Mouse (Mus musculus) layer of hippocampus, adult 9-10 months (tissue): ENCODE data around the gene Ung.

Source experiments
- DNase-seq: peaks from one replicate; pipeline ENCODE4 v3.0.0; 2022; ENCODE audit warnings: low spot score

Gene Ung

DNA sequence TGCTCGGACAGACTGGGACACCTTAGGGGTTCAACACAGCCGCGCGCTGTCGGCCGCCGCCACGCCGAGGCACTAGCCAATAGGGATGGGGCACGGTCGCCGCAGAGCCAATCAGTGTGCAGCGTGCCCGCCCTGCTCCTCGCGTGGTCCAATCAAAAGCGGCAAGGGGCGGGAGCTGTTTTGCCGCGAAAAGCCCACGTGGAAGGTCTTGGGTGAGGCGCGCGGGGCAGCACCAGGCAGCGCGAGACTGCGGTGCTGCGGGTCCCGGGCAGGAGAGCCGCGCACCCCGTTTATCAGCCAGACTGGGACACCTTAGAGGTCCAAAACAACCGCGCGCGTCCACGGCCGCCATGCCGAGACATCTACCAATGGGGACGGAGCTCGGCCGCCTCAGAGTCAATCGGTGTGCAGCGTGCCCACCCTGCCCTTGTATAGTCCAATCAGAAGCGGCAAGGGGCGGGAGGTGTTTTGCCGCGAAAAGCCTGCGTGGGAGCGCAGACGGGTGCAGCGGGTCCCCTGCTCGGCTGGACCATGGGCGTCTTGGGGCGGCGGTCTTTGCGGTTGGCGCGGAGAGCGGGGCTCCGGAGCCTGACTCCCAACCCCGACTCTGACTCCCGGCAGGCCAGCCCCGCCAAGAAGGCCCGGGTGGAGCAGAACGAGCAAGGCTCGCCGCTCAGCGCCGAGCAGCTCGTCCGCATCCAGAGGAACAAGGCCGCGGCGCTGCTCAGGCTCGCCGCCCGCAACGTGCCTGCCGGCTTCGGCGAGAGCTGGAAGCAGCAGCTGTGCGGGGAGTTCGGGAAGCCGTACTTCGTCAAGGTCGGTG, 723 bp downstream of the Ung start:
- peak; percentile 88 for DNase-seq

DNA sequence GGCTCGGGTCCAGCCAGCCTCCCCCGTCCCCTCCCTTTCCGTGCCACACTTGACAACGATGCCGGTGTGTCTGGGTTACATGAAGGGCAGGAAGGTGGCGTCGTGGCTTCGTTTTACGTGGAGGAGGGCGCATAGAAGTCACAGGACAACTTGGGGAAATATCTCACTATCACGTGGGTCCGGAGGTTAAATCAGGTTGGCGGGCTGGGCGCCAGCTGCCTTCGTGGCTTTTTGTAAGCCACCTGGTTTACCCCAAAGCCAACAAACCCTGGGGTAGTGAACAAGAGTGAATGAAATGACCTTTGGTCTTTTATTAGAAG, 1.3 kb downstream of the Ung start:
- DNase-seq, result no peak

DNA sequence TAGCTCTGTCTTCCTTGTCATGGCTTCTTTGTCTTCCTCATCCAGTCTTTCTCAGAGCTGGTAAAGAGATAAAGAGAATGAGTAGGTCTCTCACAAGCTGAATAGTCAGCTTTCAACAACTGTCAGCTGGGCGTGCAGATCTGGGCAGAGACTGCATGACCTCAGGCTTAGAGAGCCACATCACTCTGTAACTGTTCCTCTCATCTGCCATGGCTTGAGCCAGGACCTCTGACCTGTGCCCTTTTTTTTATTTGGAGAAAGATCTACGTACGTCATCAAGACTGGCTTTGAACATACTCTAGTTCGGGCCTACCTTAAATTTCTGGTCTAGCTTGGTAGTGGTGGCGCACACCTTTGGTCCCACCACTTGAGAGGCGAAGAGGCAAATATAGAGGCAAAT, 2.7 kb downstream of the Ung start:
- no peak for DNase-seq

DNA sequence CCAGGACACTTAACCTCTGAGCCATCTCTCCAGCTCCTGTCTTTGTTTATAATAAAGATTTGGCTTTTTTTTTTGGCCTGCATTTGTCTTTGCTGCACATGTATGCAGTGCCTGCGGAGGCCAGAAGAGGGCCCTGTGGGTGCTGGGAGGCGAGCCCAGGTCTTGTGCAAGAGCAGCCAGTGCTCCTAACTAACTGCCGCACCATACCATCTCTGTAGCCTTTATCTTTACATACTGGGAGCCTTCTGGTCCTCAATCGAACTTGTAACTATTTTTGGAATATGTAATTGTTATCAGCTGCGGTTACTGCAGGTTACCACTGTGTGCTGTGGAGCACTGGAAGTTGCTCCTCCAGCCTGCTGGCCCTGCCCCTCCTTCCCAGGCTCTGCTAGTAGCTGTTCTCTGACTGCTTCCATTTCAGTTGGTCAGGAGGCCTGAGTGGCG, 3.9 kb downstream of the Ung start:
- DNase-seq, result no peak

DNA sequence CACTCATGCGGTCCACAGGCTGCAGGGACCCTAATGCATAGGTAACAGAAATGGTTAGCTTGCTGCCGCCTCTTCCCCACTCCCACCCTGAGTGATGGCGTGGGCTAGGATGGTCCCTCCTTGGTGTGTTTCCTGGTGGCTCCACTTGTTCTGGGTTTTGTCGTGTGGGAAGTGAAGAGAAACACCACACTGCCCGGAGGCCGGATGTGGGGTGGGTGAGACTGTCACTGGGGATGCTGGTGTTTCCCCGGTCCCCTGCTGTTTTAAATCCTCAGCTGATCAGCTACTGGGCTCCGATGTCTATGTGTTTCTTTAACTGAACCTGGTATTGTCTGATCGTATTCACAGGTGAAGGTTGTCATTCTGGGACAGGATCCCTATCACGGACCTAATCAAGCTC, 5.3 kb downstream of the Ung start:
- no peak for DNase-seq

DNA sequence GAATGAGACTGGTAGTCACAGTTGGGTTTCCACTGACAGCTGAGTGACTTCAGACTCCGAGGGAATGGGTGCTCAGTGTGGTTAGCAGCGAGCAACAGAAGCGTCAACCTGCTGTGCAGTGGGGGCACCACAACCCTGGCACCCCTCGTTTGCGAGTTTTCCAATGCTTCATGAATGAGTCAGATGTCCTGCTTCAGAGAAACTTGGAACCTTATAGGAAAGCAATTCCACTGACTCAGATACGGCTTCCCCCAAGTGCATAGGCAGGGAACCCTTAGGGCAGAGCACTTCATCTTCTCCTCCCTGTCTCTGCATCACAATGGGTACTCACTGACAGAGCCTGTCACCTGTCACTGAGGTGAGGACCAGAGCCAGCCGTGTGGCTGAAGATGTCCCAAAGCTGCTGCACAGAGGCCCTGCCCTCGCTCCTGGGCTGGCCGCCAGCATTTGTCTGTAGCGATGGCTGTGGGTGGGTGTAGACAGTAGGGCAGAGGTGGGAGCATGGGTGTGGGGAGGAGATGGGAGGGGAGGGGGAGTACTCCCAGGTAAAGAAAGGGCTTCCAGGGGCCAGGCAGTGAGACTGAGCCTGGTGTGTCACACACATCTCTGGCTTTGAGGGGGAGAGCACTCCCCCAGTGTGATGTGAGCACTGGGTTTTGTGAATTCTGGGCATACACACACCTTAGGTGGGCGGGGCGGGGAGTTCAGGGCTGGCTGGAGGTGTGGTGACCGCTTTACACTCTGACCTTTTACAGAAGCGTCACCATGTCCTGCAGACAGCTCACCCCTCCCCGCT, 7.5 kb downstream of the Ung start:
- DNase-seq, result no peak

DNA sequence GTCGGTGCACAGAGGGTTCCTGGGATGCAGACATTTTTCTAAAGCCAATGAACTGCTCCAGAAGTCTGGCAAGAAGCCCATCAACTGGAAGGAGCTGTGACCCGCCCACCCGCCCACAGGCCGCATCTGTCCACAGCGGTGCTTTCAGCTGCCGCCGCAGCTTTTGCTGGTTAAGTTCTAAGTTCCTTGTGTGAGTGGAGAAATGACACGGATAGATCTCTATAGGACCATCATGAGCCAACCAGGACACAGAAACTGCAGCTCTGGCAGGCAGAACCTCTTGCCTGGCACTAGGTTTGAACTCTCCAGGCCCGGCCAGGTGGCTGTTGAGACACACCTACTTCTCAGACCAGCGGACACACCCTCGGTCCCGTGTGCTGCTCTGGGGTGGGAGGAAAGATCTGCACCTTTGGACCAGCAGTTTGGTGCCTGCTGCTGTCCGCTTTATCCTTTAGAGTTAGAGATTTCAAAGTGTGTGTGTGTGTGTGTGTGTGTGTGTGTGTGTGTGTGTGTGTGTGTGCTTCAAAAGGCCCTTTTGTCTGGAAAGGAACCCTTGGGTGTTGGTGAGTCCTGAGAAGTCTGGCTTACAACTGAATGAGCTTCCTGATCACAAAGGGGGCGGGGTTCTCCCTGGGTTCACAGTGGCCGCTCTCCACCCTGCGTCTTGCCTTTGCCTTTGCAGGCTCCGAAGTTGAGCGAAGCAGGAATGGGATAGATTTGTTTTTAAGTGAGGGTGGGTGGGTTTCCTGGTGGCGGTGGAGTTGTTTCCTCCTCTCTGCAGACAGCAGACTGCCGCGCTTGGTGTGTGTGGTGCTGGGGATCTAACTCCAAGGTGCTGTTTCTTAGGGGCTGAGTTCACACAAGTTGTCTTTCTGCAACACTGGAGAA, 8.3 kb downstream of the Ung start:
- no peak for DNase-seq

DNA sequence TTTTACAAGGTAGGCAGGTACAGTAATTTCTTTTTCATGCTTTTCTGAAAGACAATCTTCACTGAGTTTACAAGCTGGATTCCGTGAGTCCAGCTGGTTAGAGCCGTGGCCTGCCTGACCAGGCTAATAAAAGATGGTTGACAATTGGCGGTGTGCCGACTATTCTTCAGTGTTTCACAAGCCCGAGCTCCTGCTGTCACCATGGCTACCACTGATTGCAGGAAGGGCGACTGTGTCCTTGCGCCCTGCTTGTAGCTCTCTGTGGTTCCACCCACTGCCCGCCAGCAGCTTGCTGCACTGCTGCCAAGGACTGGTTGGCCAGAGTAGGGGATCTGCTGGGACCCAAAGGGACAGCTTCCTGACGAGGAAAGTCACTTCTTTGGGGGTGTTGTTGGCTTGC, 9.0 kb downstream of the Ung start:
- peak; percentile 40 for DNase-seq

DNA sequence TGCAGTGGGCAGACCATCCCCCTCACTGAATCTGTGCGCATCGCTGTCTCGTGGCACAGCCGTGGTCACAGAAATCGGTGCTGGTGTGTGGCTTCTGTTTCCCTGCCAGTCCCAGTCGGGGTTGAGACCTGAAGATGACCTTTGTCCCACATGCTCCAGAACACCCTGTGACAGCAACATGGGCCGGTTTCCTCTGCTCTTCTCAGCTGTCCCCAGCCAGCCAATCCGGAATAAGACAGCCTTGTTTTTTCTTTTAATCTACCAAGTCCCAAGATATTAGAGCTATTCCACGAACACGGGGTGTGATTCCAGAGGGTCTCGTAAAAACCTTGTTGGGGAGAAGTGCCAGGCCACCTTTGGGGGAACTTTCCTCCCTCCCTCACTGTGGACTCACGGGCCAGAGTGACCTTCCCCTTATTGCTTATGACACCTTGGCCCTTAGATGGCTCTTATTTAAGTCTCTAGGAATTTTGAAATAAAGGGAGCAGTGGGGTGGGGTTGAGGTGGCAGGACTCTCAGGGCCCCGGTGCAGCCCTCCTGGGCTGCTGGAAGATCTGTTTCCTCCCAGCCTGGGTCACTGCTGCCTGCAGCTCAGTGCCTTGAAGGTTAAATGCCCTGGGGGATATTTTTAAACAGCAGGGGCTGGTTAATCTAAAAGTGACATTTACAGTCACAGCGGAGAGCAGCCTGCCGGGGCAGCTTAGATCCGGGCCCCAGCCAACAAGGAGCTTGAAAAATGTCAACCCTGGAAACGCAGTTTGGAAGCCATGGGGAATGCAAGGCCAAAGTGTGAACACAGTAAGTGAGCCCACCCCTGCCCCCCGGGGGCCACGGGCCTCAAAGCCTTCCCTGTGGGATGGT, 16.1 kb downstream of the Ung start, which contains the start of gene Acacb:
Gene Acacb, plus strand, starts transcription at position 508 of the 861 bp plus-strand sequence.
- no peak for DNase-seq

DNA sequence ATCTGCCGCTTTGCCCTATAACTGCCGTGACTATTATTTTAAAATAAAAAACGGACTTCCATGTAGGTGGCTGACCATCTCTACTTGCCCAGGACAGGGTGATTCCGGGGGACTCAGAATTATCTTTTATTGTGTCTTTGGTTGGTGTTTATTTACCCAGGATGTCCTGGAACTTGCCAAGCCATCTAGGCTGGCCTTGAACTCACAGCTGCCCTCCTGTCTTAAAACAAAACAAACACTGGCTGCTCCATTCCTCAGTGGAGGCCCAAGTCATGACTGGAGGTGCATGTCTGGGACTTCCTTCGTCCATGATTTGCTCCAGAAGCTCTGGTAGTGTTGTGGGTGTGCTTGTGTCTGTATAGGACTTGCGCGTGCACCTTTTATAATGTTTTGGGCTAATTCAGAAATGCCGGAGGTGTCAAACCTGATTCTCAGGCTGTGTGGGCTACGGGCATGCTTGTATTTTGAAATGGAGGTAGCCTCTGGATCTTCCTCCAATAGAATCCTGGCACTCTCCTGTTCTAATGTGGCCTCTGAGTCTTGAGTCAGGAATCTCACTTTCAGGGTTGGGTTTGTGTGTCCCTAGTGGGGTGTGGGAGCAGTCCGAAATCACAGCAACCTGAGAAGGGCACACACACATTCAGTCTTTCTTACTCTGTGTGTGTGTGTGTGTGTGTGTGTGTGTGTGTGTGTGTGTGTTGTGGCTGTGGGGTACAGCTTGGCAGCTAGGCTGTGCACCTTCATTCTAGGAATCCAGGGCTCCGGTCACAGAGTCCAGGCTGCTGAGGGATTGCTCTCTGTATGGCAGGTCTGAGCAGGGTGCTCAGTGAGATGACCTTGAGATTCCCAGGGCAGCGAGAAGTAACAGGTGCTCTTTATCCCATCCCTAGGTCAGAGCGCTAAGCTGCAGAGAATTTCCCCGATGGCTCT, 17.1 kb downstream of the Ung start:
- DNase-seq, result no peak

DNA sequence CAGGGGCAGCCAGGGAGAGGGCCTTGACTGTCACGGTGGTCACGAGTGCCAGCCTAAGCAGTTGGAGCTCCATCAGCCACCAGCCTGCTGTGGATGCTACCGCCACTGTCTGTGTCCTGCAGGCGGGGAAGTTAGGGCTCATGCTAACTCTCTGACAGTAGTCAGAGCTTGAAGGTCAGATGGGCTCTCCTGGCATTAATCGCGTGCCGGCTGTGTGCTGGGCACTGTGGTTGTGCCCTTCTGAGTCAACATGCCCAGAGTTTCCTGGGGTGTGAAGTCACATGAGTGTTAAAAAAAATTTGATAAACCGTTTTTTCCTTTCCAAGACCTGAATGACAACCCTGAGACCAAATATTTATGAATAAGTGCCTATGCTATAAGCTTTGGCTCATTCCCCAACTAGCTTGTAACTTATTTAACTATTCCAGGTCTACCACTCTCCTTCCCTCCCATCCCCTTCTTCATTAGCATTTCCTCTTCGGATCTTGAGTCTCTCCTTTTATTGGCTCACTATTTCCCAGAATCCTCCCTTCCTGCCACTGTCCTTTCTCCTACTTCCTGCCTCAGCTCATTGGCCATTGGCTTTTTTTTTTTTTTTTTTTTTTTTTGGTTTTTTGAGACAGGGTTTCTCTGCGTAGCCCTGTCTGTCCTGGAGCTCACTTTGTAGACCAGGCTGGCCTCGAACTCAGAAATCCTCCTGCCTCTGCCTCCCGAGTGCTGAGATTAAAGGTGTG, 22.3 kb downstream of the Ung start:
- no peak for DNase-seq

DNA sequence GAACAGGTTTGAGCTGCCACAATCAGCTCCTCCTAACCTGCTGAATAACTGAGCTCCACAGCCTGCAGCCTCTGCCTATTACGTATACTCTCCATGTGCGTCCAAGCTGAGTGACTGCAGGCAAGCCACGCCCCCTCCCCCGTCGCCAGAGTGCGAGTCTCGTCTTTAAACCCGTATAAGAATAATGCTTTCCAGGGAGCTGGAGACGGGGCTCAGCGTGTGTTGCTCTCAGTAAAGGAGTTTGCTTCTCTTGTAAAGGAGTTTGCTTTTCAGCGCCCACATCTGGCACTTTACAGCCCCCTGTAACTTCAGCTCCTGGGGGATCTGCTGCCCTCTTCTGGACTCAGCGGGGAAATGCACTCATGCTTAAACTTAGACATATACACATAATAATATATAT, 23.3 kb downstream of the Ung start:
- DNase-seq, result no peak

DNA sequence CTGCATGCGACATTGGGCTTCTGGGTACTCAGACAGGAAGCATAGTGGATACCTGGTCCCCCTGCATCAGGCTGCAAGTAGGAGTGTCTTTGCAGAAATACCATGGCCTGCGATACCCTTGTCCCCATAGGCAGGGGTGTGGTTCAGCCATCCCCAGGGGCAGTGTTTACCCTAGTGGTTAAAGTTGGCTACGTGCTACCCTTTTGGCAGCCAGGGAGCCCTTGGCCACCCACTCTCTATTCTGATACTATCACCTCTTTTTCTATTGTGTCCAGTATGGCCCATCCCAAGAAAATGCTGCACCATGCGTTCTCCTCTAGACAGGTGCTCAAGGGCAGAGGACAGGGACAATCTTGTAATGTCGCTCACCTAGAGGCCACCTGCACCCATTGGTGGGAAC, 24.6 kb downstream of the Ung start:
- DNase-seq, result no peak

DNA sequence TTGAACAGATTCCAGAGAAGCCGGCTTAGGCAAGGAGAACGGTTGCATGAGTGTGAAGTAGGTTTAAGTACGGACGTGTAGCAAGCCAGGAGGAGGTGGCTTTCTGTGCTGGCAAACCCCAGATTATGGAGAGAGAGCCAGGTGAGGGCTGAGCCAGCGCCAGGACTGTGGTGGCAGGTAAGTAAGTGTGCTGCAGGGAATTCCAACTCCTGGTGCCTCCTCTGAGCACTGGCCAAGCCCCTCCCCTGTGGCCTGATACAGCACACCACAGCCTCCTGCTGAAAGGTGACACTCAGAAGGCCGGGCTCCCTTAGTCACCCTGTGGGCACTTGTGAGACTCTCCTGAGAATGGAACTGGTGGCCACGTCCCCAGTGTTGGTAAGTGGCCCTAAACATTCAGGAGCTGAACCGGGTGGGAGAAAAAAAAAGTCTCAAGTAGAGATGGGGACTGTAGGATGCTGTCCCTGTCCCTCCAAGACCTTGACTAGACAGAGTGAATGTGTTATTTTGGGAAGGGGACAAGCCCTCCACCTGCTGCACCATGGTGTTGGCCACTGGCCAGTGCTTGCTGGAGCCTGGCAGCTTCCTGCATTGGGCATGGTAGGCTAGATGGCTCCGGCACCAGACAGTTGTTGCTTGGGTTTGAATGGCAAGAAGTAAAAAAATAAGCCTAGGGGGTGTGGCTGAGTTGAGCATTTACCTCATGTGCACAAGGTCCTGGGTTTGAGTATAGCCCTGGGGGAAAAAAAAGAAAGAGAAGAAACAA, 25.2 kb downstream of the Ung start:
- no peak for DNase-seq

DNA sequence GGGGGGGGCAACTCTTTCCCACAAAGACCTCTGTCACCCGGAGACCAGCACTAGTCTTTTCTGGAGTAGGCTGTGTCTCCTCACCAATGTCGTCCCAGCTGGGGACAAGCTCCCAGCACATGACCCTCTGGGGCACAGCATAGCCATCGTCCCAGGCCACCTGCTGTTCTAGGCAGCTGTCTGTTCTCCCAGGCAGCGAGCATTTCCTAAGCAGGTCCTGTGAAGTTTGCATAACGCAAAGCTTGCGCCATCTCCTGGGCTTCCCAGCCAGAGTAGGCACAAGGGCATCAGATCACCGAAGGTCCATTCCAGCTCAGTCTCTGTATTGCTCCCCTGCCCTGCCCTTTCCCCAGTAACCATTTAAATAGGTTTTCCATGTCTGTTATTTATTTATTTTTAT, 27.1 kb downstream of the Ung start:
- no peak for DNase-seq

DNA sequence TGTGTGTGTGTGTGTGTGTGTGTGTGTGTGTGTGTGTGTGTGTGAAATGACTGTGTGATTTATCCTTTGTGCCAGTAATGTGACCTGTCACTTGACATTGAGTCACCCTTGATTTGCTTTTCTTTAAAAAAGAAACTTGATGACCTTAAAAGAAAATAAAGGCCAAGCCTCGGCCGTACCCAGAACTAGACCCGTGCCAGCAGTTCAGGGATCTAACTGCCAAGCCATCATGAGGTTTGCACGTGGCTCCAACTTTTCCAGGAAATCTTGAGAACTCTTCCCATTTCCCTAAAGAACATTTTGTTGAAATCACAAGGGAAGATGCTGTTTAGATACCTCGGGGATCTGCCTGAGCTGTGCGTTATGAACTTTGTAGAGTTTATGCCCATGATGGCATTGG, 31.2 kb downstream of the Ung start:
- DNase-seq, result no peak

DNA sequence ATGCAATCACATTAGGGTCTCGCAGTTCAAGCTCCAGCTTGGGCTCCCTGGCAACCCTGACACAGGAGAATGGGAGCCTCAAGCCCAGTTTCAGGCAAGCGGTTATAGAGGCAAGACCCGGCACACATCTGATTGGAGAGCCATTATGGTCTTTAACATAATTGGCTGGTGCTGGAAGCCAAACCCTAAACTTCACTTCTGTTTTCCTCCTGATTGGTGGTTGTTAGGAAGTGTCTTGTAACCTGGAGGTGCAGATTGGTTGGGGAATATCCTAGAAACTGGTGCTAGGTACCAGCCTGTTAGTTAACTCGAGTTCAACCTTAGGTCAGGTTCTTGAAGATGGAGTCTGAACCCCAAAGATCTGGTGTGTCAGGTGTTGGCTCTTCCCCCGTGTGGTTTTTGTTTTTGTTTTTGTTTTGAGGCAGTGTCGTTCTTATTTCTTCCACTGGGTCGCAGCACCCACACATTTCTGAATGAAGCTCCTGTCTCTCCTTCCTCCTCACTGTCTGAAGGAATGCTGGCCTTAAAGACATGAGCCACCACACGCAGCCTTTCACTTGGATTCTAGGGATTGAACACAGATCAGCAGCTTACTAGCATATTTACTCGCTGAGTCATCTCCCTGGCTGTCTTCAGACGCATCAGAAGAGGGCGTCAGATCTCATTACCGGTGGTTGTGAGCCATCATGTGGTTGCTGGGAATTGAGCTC, 32.1 kb downstream of the Ung start:
- DNase-seq, result no peak

DNA sequence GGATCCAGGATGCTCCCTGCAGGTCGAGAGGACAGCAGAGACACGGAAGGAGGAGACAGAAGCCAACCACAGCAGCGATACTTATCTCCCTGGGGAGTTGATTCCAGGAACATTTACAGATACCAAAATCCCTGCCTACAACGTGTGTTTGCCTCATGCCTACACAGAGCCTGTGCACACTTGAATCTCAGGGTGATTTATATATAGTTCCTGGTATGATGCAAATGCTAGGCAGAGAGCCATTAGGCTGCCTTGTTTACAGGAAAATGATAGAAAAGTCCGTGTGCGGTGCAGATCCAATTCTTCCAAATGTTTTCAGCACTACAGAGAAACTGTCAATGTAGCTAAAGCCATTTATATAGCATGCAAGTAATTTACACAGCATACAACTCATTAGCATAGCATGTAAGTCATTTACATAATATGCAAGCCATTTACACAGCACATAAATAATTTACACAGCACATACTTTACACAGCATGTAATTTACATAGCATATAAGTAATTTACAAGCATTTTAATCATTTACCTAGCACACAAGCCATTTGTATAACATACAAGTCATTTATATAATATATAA, 33.0 kb downstream of the Ung start:
- DNase-seq, result peak; percentile 27
